16 mouse cellular contexts compared by ENCODE assay signal in the genomic region with DNA sequence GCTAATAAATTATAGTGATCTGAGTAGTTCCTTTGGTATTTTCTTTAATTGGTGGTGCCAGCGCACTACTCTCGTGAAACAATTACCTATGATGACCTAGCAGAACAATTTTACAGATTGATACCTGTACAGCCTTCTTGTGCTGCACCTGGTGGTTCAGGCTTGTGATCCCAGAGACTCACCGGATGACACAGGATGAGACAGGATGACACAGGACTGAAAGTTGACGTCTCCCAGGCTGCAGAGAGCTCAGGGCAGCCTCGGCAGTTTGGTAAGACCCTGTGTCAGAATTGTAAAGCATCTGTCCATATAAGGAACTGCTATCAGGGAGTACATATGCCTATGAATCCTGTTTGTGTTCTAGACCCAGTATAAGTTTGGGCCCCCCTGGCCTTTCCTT.
"Had no signal": no experiment of that assay in that cellular context is flagged by ENCODE, and none has a peak within 500 bp of the region (broad histone marks: within the 10 kb centered on the region; RNA-seq: fewer than 3 reads in every experiment).

No protein-coding gene starts in this region.

- H3K36me3 ChIP-seq: kidney, embryonic 15.5 days; limb, embryonic 10.5 days; liver, embryonic 15.5 days; midbrain, embryonic 15.5 days; neural tube, embryonic 12.5 days had no signal

- DNase-seq: kidney, postnatal 14 days; lung, adult 2 months; lung, postnatal 36 days; right cerebral cortex, postnatal 4 days; spleen, adult 18-20 months; thymus, adult 2 months; thymus, postnatal 25 days had no signal

- H3K9ac ChIP-seq: kidney, embryonic 15.5 days; liver, embryonic 15.5 days; midbrain, embryonic 15.5 days; neural tube, embryonic 12.5 days had no signal

- ATAC-seq: lung, postnatal 0 days; midbrain, embryonic 15.5 days had no signal

- H3K4me2 ChIP-seq: kidney, embryonic 15.5 days; liver, embryonic 11.5 days; liver, embryonic 15.5 days; midbrain, embryonic 11.5 days; midbrain, embryonic 15.5 days; neural tube, embryonic 12.5 days had no signal

- H3K27ac ChIP-seq: kidney, embryonic 15.5 days; left cerebral cortex, adult 2 months; liver, embryonic 15.5 days; midbrain, embryonic 15.5 days; neural tube, embryonic 12.5 days had no signal

- H3K4me3 ChIP-seq: kidney, embryonic 15.5 days; left cerebral cortex, adult 2 months; limb, embryonic 10.5 days; liver, embryonic 15.5 days; midbrain, embryonic 15.5 days; neural tube, embryonic 12.5 days had no signal

- H3K27me3 ChIP-seq: kidney, embryonic 15.5 days; liver, embryonic 15.5 days; midbrain, embryonic 15.5 days; neural tube, embryonic 12.5 days had no signal

- H3K9me3 ChIP-seq: kidney, embryonic 15.5 days; limb, embryonic 10.5 days; liver, embryonic 15.5 days; midbrain, embryonic 15.5 days; neural tube, embryonic 12.5 days had no signal
